Mouse (Mus musculus) liver, adult (tissue): ENCODE measurements around the gene Aatk.

Source experiments
- GATA4 ChIP-seq: IDR thresholded peaks from 2 replicates; pipeline ENCODE4 v1.6.1; 2014; ENCODE audit warnings: mild to moderate bottlenecking, low read length; ENCODE audit not compliant: insufficient replicate concordance

Gene Aatk

GRCm38 (mm10) chr11:120046553-120047191, at the start of gene Aatk:
TSS of gene Aatk (minus strand) at chr11:120047167.
- TF ChIP-seq GATA4: no peak

DNA sequence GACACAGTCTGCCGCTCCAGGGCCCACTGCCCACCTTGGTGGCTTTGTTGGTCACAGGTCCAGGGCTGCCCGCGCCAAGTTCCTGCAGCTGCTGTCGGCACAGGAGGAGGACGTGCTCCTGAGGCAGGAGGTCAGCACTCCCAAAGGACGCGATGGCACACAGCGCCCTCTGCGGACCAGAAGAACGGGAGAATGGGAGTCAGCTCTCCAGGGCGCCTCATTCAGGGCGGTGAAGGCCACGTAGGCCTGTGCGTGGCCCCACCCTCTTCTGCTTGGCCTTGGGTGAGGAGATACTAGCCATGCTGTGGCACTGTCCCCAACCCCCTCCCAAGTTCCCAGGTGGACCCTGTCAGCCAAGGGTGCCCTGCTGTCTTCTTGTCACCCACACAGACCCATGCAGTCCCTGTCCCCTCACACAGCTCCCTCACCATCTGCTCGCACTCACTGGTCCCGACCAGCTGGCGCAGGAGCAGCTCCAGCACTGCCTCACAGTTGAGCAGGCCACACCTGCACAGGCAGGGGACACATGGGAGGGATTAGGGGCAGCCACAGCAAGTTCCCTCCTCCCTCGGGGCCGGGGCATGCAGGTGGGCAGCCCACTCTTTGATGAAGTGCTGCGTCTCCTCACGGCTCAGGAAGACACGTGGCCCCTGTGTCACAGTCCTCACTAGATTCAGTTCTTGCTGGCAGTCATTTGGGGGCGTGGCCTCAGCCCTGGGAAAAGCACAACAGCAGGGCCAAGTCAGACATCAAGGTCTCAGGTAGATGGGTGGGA, 46.0 kb upstream of the Aatk start:
- TF ChIP-seq GATA4: no peak

GRCm38 (mm10) chr11:120090661-120091060, 43.7 kb upstream of the Aatk start:
- no peak for TF ChIP-seq GATA4

DNA sequence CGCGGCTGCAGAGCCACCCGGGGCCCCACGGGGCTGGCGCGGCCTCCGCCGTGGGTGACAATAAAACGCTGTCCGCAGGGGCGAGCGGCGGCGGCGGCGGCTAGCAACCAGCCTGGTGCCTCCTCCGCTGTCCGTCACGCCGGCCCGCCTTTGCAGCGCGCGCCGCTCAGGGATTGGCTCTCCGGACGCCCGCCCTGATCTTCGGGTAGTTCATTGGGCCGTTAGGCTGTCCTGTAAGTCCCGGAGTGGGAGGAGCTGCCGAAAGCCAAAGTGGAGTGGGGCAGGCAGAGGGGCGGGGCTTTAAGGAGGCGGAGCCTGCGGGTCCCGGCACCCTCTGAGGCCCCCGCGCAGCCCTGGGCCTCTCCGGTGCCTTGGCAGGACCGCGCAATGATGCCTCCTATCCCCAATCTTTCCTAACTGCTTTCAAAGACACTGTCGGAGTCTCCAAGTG, 39.8 kb upstream of the Aatk start, which contains the start of gene Cep131:
Gene Cep131 (minus strand): TSS at position 126 of the 451 bp plus-strand sequence.
- no peak for TF ChIP-seq GATA4

- TF ChIP-seq GATA4: no peak
These were observed 39.1 kb upstream of the Aatk start for GRCm38 (mm10) chr11:120085891-120086627.

GRCm38 (mm10) chr11:120080282-120080681, 33.3 kb upstream of the Aatk start:
- no peak for TF ChIP-seq GATA4

GRCm38 (mm10) chr11:120076191-120076590, 29.2 kb upstream of the Aatk start:
- TF ChIP-seq GATA4: no peak

DNA sequence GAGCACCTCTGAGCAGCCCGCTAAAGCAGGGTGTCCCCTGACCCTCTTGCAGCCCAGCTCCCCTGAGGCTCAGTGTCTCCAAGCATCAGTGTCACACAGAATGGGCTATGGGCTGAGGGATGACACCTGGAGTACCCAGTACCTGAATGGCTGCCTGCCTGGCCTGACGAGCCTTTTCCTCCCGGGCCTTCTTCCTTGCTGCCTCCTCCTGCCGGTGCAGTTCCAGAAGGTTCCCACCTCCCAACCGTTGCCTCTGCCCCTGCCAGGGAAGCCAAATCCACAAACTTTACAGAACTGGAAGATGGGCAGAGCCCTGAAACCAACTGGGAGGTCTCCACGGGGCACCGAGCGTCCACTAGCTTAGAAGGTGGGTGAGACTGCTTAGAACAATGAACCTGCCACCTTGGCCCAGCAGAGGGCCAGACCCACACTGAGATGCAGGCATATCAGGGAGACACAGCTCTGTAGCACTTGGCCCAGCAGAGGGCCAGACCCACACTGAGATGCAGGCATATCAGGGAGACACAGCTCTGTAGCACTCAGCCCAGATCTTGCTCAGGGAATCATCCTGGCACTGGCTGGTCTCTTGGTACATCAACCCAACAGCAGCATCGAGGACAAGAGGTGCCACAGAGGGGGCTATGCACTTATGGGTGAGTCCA, 26.1 kb upstream of the Aatk start:
- no peak for TF ChIP-seq GATA4

DNA sequence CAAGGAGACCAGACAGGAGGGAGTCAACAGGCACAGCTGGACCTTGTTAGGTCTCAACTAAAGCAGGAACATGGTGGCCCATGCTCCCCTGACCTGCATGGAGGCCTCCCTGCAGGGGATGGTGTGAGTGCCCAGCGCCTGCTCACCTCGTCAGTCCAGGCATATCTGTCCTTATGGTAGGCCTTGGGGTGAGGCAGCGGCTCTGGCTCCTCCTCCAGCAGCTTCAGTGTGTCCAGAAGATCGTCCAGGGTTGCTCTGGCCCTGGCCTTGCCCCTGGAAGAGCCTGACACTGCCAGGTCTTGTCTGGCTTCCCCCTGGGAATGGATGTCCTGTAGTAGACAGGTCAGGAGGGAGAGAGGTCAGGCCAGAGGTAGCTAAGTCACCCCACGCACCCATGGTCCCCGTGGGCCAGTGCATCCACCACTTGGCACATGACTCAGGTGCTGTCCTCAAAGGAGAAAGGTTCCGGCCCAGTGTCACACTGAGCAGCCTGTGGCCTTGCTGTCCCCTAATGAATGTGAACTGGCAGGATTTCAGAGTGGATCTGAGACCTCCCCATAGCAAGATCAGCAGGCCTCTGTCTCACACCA, 24.9 kb upstream of the Aatk start:
- no peak for TF ChIP-seq GATA4

DNA sequence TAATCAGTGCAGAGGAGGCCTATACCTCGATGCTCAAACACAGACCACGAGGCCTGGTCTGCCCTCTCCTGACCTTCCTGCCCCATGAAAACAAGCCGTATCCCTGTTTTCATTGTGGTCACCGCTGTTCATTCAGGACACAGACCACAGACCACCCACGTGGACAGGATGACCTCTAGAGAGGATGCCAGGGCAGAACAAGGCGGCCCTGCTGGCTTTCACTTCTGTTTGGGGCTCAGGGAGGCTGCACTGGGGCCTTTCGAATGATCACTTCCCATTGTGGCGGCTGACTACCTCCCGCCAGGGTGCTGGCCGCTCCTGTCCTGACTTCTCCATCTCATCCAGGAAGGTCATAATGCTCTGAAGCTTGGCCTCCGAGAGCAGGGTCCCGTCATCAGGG, 24.1 kb upstream of the Aatk start:
- no peak for TF ChIP-seq GATA4

- no peak for TF ChIP-seq GATA4
These were observed 23.4 kb upstream of the Aatk start for GRCm38 (mm10) chr11:120070286-120070930.

GRCm38 (mm10) chr11:120069261-120069660, 22.3 kb upstream of the Aatk start:
- no peak for TF ChIP-seq GATA4

- TF ChIP-seq GATA4: no peak
These were observed 20.9 kb upstream of the Aatk start for GRCm38 (mm10) chr11:120067834-120068233.

DNA sequence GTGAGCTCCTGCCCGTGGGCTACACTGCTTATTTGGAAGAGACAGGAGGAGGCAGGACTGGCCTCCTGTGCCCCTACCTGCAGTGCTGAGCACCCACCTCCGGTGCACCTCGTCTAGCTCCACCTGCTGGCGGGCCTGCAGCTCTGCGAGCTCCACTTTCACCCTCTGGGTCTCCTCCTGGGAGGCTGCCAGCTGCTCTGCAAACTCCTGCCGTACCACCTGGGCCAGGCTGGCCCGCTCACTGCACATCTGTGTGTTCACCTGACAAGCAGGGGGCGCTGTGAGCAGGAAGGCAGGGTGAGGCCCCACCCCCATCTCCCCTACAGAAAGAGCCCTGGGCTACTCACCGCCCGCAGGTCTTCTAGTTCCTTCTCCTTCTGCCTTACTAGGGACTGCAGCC, 18.3 kb upstream of the Aatk start:
- TF ChIP-seq GATA4: no peak

GRCm38 (mm10) chr11:120064668-120065040, 17.7 kb upstream of the Aatk start:
- no peak for TF ChIP-seq GATA4
